Mouse (Mus musculus): ENCODE data around the gene Tnk1. TPM values are rescaled to one million over a fixed set of nuclear protein-coding genes. Genes with fewer than 3 reads are reported as not detected.
A peak's percentile ranks its signal among the peaks of the same experiment; 100 is the strongest.

Gene Tnk1
- total RNA-seq, 2 experiments from 2014 or later: not detected

DNA sequence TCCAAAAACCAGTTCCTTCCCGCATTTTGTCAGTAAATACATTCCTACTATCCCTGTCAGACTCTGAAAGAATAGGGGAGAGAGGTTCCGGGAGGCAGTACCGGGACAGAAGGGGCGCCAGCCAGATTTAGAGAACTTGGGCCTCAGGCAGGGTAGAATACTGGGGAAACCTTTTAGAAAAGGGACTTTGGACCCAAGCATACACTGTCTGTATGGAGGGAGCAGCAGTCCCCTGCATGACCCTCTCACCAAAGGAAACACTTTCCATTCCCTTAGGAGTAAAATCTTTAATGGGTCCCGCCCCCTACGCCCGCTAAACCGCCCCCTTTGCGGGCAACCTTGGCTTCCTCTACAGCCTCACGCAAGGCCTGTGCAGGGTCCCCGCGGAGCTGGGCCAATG is 55.2 kb downstream of the Tnk1 start:
- DNase-seq: no peak

DNA sequence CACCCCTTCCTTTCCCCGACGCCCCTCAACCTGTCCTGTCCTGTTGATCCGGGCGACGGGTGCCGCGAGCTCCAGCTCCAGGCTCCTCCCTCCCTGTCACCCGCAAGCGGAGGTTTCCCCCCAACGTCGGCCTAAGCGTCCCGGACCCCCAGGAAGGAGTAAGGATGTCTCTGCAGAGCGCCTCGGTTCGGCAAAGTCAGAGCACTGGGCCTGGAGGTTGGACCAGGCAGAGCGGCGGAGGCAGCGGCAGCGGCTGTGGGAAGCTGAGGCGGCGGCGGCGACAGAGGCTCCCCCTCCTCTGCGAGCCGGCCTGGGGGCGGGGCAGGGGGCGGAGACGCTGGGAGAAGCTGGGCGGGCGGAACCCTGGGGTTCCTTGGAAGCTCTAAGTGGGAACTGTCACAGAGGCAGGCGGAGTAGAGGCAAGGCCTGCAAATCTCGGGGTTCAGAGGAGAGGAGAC is 55.9 kb downstream of the Tnk1 start:
- peak; percentile 94 for DNase-seq

- no peak for DNase-seq
These were observed 57.1 kb downstream of the Tnk1 start, which contains the start of gene Fgf11 for GRCm38 (mm10) chr11:69801379-69801977. Fgf11 (minus strand) TSS chr11:69801857.

Small RNA genes lying within 50 kb of the gene (microRNA-seq; reads per million reads assigned to microRNA genes)
- gene Mir6924: 0 reads per million in 2 experiments

Other genes starting within 250 kb of the Tnk1 start
- gene Shbg, start 240.8 kb downstream of the Tnk1 start, total RNA-seq (2021): not detected
- gene Sat2, start 236.7 kb downstream of the Tnk1 start, total RNA-seq (2021): 1 to 10 TPM; 3.3 to 3.8 TPM
- gene Fxr2, start 225.7 kb downstream of the Tnk1 start, total RNA-seq (2021): 10 to 100 TPM; 91.3 to 97.2 TPM
- not detected for gene Sox15, start 203.4 kb downstream of the Tnk1 start, total RNA-seq (2021)
- gene Mpdu1, start 196.1 kb downstream of the Tnk1 start, total RNA-seq (2021): 10 to 100 TPM; 12.3 to 15.6 TPM
- gene Cd68, start 192.6 kb downstream of the Tnk1 start, total RNA-seq (2021): 10 to 100 TPM in 1 of 2 experiments, 1 to 10 TPM in 1; 7.3 to 10.5 TPM
- gene Eif4a1, start 186.3 kb downstream of the Tnk1 start, total RNA-seq (2021): 100 to 1,000 TPM; 185 to 188 TPM
- 10 to 100 TPM; 27.3 to 35.1 TPM for gene Senp3, start 176.6 kb downstream of the Tnk1 start, total RNA-seq (2021)
- 1 to 10 TPM; 1.5 to 1.7 TPM for gene Tnfsf13, start 172.9 kb downstream of the Tnk1 start, total RNA-seq (2021)
- 10 to 100 TPM; 16.9 to 17.1 TPM for gene Tnfsf12, start 162.9 kb downstream of the Tnk1 start, total RNA-seq (2021)
- 1 to 10 TPM; 2.5 to 4.1 TPM for gene Tnfsfm13, start 162.6 kb downstream of the Tnk1 start, total RNA-seq (2021)
- 10 to 100 TPM; 27.4 to 33.4 TPM for gene Polr2a, start 100.1 kb downstream of the Tnk1 start, total RNA-seq (2021)
- not detected for gene Slc35g3, start 96.8 kb downstream of the Tnk1 start, total RNA-seq (2021)
- 10 to 100 TPM; 41.7 to 44.7 TPM for gene Zbtb4, start 92.8 kb downstream of the Tnk1 start, total RNA-seq (2021)
- gene Chrnb1, start 62.8 kb downstream of the Tnk1 start, total RNA-seq (2021): 1 to 10 TPM; 2.0 to 4.6 TPM
- gene Fgf11, start 56.9 kb downstream of the Tnk1 start, total RNA-seq (2021): 1 to 10 TPM; 2.6 to 3.0 TPM
- gene Tmem102, start 53.1 kb downstream of the Tnk1 start, total RNA-seq (2021): under 1 TPM; 0.17 to 0.49 TPM
- gene Gm39566, start 43.4 kb downstream of the Tnk1 start, total RNA-seq (2021): not detected
- not detected for gene Spem2, start 40.3 kb downstream of the Tnk1 start, total RNA-seq (2021)
- gene Spem1, start 36.5 kb downstream of the Tnk1 start, total RNA-seq (2021): not detected
- 1 to 10 TPM; 3.3 to 3.9 TPM for gene Nlgn2, start 20.9 kb downstream of the Tnk1 start, total RNA-seq (2021)
- 100 to 1,000 TPM; 232 to 246 TPM for gene Tmem256, start 20.2 kb downstream of the Tnk1 start, total RNA-seq (2021)
- 10 to 100 TPM; 19.6 to 21.4 TPM for gene Plscr3, start 12.4 kb downstream of the Tnk1 start, total RNA-seq (2021)
- not detected for gene Tmem95, start 19.3 kb upstream of the Tnk1 start, total RNA-seq (2021)
- gene Kctd11, start 22.7 kb upstream of the Tnk1 start, total RNA-seq (2021): 1 to 10 TPM; 2.0 to 2.5 TPM
- 1 to 10 TPM in 1 of 2 experiments, under 1 TPM in 1; 0.72 to 4.4 TPM for gene Acap1, start 36.8 kb upstream of the Tnk1 start, total RNA-seq (2021)
- gene 2810408A11Rik, start 42.3 kb upstream of the Tnk1 start, total RNA-seq (2021): under 1 TPM in 1 of 2 experiments, not detected in 1; 0.41 TPM
- 10 to 100 TPM; 42.1 to 48.0 TPM for gene Neurl4, start 42.3 kb upstream of the Tnk1 start, total RNA-seq (2021)
- gene Gps2, start 55.2 kb upstream of the Tnk1 start, total RNA-seq (2021): 10 to 100 TPM; 26.2 to 27.5 TPM
- 100 to 1,000 TPM; 415 to 425 TPM for gene Eif5a, start 63.2 kb upstream of the Tnk1 start, total RNA-seq (2021)
- 10 to 100 TPM; 14.6 to 23.1 TPM for gene Ybx2, start 77.1 kb upstream of the Tnk1 start, total RNA-seq (2021)
- gene Slc2a4, start 89.5 kb upstream of the Tnk1 start, total RNA-seq (2021): 100 to 1,000 TPM; 402 to 439 TPM
- 1 to 10 TPM in 1 of 2 experiments, not detected in 1; 1.3 TPM for gene Cldn7, start 106.0 kb upstream of the Tnk1 start, total RNA-seq (2021)
- 100 to 1,000 TPM; 130 to 144 TPM for gene Ctdnep1, start 122.4 kb upstream of the Tnk1 start, total RNA-seq (2021)
- gene Elp5, start 123.8 kb upstream of the Tnk1 start, total RNA-seq (2021): 10 to 100 TPM; 46.2 to 53.1 TPM
- gene Gabarap, start 132.4 kb upstream of the Tnk1 start, total RNA-seq (2021): 100 to 1,000 TPM; 285 to 320 TPM
- gene Phf23, start 137.0 kb upstream of the Tnk1 start, total RNA-seq (2021): 10 to 100 TPM; 18.4 to 19.7 TPM
- gene Dvl2, start 141.9 kb upstream of the Tnk1 start, total RNA-seq (2021): 1 to 10 TPM; 3.4 to 4.8 TPM
- 1,000 to 10,000 TPM; 1,326 to 1,372 TPM for gene Acadvl, start 156.7 kb upstream of the Tnk1 start, total RNA-seq (2021)
- 1 to 10 TPM; 5.9 to 6.8 TPM for gene Dlg4, start 158.2 kb upstream of the Tnk1 start, total RNA-seq (2021)
- gene Asgr1, start 195.4 kb upstream of the Tnk1 start, total RNA-seq (2021): not detected
- under 1 TPM in 1 of 2 experiments, not detected in 1; 0.21 TPM for gene Asgr2, start 233.9 kb upstream of the Tnk1 start, total RNA-seq (2021)

Data from heart, adult 18-20 months (tissue).